Mouse (Mus musculus) thymus, adult 2 months (tissue): ENCODE measurements around the gene Tmem170b. TPM values are rescaled to one million over a fixed set of nuclear protein-coding genes. Genes with fewer than 3 reads are reported as not detected.

Experiments used
- DNase-seq: peaks from one replicate; pipeline ENCODE4 v3.0.0; 2021
- H3K27ac ChIP-seq: fragments of 200-500 bp; 2 replicates; pipeline ENCODE4 v1.5.1; 2012; ENCODE audit warnings: low read length, control low read depth; ENCODE audit not compliant: control insufficient read depth, insufficient read depth
- H3K27me3 ChIP-seq: fragments of 200-500 bp; 2 replicates; pipeline ENCODE4 v1.6.1; 2012; ENCODE audit warnings: mild to moderate bottlenecking, low read length, moderate library complexity, mixed read lengths; ENCODE audit not compliant: control insufficient read depth, insufficient read depth
- H3K36me3 ChIP-seq: fragments of 200-500 bp; 2 replicates; pipeline ENCODE4 v1.6.1; 2012; ENCODE audit warnings: mild to moderate bottlenecking, low read length, moderate library complexity; ENCODE audit not compliant: control insufficient read depth, insufficient read depth
- H3K4me1 ChIP-seq: fragments of 200-500 bp; replicated peaks from 2 replicates; pipeline ENCODE4 v1.6.1; 2012; ENCODE audit warnings: low read length; ENCODE audit not compliant: control insufficient read depth, insufficient read depth
- H3K4me3 ChIP-seq: fragments of 200-500 bp; 2 replicates; pipeline ENCODE4 v1.5.1; 2012; ENCODE audit warnings: mild to moderate bottlenecking, low read length, control low read depth, moderate library complexity; ENCODE audit not compliant: control insufficient read depth, insufficient read depth
- CTCF ChIP-seq: fragments of 200-500 bp; IDR thresholded peaks from 2 replicates; pipeline ENCODE4 v1.5.1; 2012; ENCODE audit warnings: mild to moderate bottlenecking, control low read depth, low read length, moderate library complexity, borderline replicate concordance; ENCODE audit not compliant: control insufficient read depth, poor library complexity, insufficient read depth; ENCODE audit errors: extremely low read depth
- POLR2A ChIP-seq: fragments of 200-500 bp; IDR thresholded peaks from 2 replicates; pipeline ENCODE4 v1.6.1; 2012; ENCODE audit warnings: mild to moderate bottlenecking, low read length, control low read depth, moderate library complexity; ENCODE audit not compliant: control insufficient read depth, poor library complexity, insufficient read depth; ENCODE audit errors: extremely low read depth
- WGBS: fragments of 180-500 bp; shearing (Covaris S2); methylation state at CpG from one replicate; pipeline ENCODE4 v1.1.7; 2018; 5-methylcytosine and 5-hydroxymethylcytosine counted together
- polyA plus RNA-seq: library from polyadenylated mRNA; depleted of rRNA; stranded (reverse); fragments of >200 nt; gene quantifications from 2 replicates; pipeline ENCODE4 v1.2.3, GENCODE M21; 2012

The Tmem170b gene
- polyA plus RNA-seq, 1 experiment = 5.4 TPM

GRCm38 (mm10) chr13:41647976-41648375, 42.3 kb downstream of the Tmem170b start:
- WGBS = 85% methylated on average over 6 of the region's 6 CpGs
- H3K27ac ChIP-seq = no peak overlapping the region
- DNase-seq = no peak
- H3K4me3 ChIP-seq = no peak overlapping the region
- H3K36me3 ChIP-seq = no peaks in the 10 kb centered on the region
- TF ChIP-seq CTCF (no peak), POLR2A (no peak)
- no peaks in the 10 kb centered on the region for H3K4me1 ChIP-seq
- H3K27me3 ChIP-seq = no peaks in the 10 kb centered on the region

GRCm38 (mm10) chr13:41650665-41651064, 45.0 kb downstream of the Tmem170b start:
- TF ChIP-seq CTCF = no peak
- TF ChIP-seq POLR2A = no peak
- no peak for DNase-seq
- Histone ChIP-seq H3K27me3 (no peaks in the 10 kb centered on the region), H3K4me1 (no peaks in the 10 kb centered on the region), H3K4me3 (no peak overlapping the region), H3K36me3 (no peaks in the 10 kb centered on the region), H3K27ac (no peak overlapping the region)
- 81% methylated on average over 7 of the region's 7 CpGs for WGBS

GRCm38 (mm10) chr13:41653791-41654190, 48.1 kb downstream of the Tmem170b start:
- TF ChIP-seq POLR2A = no peak
- TF ChIP-seq CTCF = no peak
- Histone ChIP-seq H3K36me3 (no peaks in the 10 kb centered on the region), H3K27me3 (no peaks in the 10 kb centered on the region), H3K4me3 (no peak overlapping the region), H3K4me1 (no peaks in the 10 kb centered on the region), H3K27ac (no peak overlapping the region)
- 88% methylated on average over 2 of the region's 2 CpGs for WGBS
- no peak for DNase-seq

- H3K36me3 ChIP-seq = no peaks in the 10 kb centered on the region
- no peak overlapping the region for H3K27ac ChIP-seq
- no peak for DNase-seq
- no peaks in the 10 kb centered on the region for H3K4me1 ChIP-seq
- 89% methylated on average over 10 of the region's 10 CpGs for WGBS
- no peak overlapping the region for H3K4me3 ChIP-seq
- H3K27me3 ChIP-seq = no peaks in the 10 kb centered on the region
- no peak for TF ChIP-seq CTCF
Observed at GRCm38 (mm10) chr13:41655576-41656090, 49.9 kb downstream of the Tmem170b start.

- H3K27me3 ChIP-seq = no peaks in the 10 kb centered on the region
- H3K4me3 ChIP-seq = no peak overlapping the region
- DNase-seq = no peak
- H3K4me1 ChIP-seq = no peaks in the 10 kb centered on the region
- no peaks in the 10 kb centered on the region for H3K36me3 ChIP-seq
- WGBS = 93% methylated on average over 11 of the region's 11 CpGs
- TF ChIP-seq POLR2A (no peak), CTCF (no peak)
- no peak overlapping the region for H3K27ac ChIP-seq
Observed at GRCm38 (mm10) chr13:41660052-41660793, 54.5 kb downstream of the Tmem170b start.

GRCm38 (mm10) chr13:41661116-41661515, 55.4 kb downstream of the Tmem170b start:
- Histone ChIP-seq H3K4me3 (no peak overlapping the region), H3K27ac (no peak overlapping the region), H3K27me3 (no peaks in the 10 kb centered on the region), H3K4me1 (no peaks in the 10 kb centered on the region), H3K36me3 (no peaks in the 10 kb centered on the region)
- DNase-seq = no peak
- WGBS = 96% methylated on average over 11 of the region's 11 CpGs
- TF ChIP-seq POLR2A = no peak
- no peak for TF ChIP-seq CTCF

GRCm38 (mm10) chr13:41662401-41663070, 56.8 kb downstream of the Tmem170b start:
- WGBS = 25% methylated on average over 17 of the region's 17 CpGs
- no peaks in the 10 kb centered on the region for H3K36me3 ChIP-seq
- TF ChIP-seq CTCF (no peak), POLR2A (no peak)
- DNase-seq = no peak
- H3K27me3 ChIP-seq = no peaks in the 10 kb centered on the region
- H3K4me1 ChIP-seq = no peaks in the 10 kb centered on the region
- no peak overlapping the region for H3K4me3 ChIP-seq
- H3K27ac ChIP-seq = no peak overlapping the region
